In genomic region chr14:30622556-30622955, GRCm38 (mm10) we compare ENCODE assay signal across 21 mouse cellular contexts.
"Had no signal": no experiment of that assay in that cellular context is flagged by ENCODE, and none has a peak within 500 bp of the region (broad histone marks: within the 10 kb centered on the region; RNA-seq: fewer than 3 reads in every experiment).

No protein-coding gene starts in this region.

- H3K4me3 ChIP-seq: limb, embryonic 12.5 days; limb, embryonic 15.5 days; liver, embryonic 12.5 days; lung, embryonic 15.5 days; midbrain, embryonic 10.5 days; midbrain, embryonic 13.5 days; myocyte; neural tube, embryonic 13.5 days; stomach, embryonic 15.5 days had no signal

- H3K9ac ChIP-seq: limb, embryonic 12.5 days; limb, embryonic 15.5 days; liver, embryonic 12.5 days; lung, embryonic 15.5 days; midbrain, embryonic 13.5 days; neural tube, embryonic 13.5 days; stomach, embryonic 15.5 days had no signal

- ATAC-seq: hindbrain, postnatal 0 days; inflammation-experienced regulatory T-cells, adult 6 months; intestine, embryonic 16.5 days; liver, embryonic 12.5 days; midbrain, embryonic 13.5 days; midbrain, embryonic 16.5 days had no signal

- H3K4me2 ChIP-seq: limb, embryonic 12.5 days; limb, embryonic 15.5 days; liver, embryonic 12.5 days; lung, embryonic 15.5 days; midbrain, embryonic 13.5 days; neural tube, embryonic 13.5 days; stomach, embryonic 15.5 days had no signal

- DNase-seq: left cerebral cortex, postnatal 4 days; retina, postnatal 1 day; right cerebral cortex, postnatal 25 days; spleen, adult 18-20 months; thymus, adult 2 months; thymus, postnatal 14 days; thymus, postnatal 4 days had no signal

- H3K9me3 ChIP-seq: limb, embryonic 12.5 days; limb, embryonic 15.5 days; liver, embryonic 12.5 days; lung, embryonic 15.5 days; midbrain, embryonic 10.5 days; midbrain, embryonic 13.5 days; neural tube, embryonic 13.5 days; stomach, embryonic 15.5 days had no signal

- H3K27ac ChIP-seq: hindbrain, postnatal 0 days; kidney, postnatal 0 days; limb, embryonic 12.5 days; limb, embryonic 15.5 days; lung, embryonic 15.5 days; midbrain, embryonic 10.5 days; midbrain, embryonic 13.5 days; neural tube, embryonic 13.5 days; stomach, embryonic 15.5 days had no signal

- H3K27me3 ChIP-seq: limb, embryonic 12.5 days; limb, embryonic 15.5 days; liver, embryonic 12.5 days; lung, embryonic 15.5 days; stomach, embryonic 15.5 days had no signal

- H3K36me3 ChIP-seq: liver, embryonic 12.5 days; lung, embryonic 15.5 days; midbrain, embryonic 10.5 days; midbrain, embryonic 13.5 days; neural tube, embryonic 13.5 days; stomach, embryonic 15.5 days had no signal
